Mouse (Mus musculus): ENCODE data around the gene Sema6d.

Sema6d gene

DNA sequence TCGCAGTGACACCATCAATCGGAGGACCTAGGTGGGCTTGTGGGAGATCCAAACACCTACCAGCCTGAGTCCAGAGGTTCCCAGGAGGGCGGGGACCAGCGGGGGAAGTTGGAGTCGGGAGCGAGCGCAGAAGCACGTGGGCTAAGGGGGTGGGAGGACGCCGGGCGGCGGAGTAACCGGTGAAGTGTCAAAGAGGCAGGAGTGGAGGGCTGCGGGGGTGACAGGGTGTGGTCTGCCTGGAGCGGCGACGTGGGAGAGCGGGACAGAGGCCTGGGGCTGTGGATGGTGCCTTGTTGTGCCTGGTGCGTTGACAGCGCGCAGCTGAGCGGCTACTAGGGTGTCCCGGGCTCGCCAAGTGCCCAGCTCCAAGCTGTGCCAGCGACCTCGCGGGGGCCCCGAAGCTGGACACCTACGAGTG is at the start of gene Sema6d:
Sema6d (plus strand) TSS at position 157 of the 418 bp plus-strand sequence.
- peak; percentile 30 to 39 for DNase-seq (ENCODE audit: low spot score in 2 of 2)

DNA sequence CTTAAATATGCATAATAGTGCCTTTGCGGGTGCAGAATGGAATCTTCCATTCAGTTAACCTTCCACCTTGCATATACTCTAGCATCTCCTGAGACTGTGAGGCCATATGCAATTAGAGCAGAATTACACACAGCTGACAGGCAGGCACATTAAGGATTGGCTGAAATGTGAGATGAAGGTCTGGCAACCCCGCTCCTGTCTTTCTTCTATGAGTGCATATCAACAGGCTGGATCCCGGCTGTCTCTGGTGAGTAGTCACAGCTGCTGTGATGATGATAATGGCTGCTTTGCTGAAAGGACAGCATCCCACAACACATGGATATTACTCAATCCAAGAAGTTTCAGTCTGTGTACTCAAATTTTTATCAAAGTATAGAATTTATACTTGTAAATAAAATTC is 29.9 kb upstream of the Sema6d start:
- DNase-seq (ENCODE audit: low spot score in 2 of 2) = no peak

DNA sequence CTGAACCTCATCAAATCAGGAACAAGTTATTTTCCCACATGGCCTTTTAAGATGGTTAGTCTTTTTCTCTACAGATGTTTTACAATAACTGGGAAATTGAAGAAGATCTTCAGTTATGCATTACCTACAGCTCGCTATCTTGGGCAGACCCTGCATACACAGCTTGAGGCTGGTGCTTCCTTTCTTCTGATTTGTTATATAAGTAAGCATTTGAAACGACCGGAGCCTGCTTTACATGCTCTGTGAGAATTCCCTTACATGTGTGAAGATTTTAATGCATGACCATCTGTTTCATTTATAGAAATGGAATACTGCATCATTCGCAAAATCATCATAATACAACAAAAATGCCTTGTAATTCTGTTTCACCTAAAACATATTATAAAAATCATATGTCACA is 21.4 kb upstream of the Sema6d start:
- no peak for DNase-seq (ENCODE audit: low spot score in 2 of 2)

DNA sequence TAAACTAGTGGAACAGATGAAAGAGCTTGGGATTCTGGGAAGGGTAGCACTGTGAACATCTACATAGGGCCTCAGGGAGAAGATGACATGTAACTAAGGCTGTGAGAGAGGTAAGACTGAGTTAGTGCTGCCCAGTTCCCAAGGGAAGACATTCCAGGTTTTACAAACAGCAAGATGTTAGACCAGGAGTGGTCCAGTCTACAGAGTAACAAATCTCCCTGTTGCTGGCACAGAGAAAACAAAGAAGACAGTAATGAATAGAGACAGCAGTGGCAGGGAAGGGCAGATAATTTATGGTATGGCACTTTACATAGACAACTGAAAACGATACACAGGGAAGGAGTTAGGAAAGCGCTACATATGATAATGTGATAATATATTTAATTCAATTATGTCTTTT is 19.1 kb upstream of the Sema6d start:
- DNase-seq (ENCODE audit: low spot score in 2 of 2) = no peak

DNA sequence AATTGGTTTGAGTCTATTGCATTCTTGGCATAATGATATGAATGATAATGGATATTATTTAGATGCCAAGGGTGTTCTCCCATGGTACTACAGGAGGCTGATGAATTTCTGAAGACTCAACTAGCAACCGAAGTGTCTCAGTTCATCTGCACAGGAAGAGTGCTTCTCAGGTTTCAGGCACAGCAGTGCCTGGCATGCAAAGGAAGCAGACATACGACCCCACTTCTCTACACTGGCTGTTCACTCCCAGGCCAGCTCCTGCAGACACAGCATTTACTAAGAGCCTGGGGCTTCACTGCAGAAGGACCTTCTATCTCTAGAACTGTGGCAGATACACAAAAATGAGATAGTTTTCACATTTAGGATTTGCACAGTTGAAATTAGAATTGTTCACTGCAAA is 18.4 kb upstream of the Sema6d start:
- no peak for DNase-seq (ENCODE audit: low spot score in 2 of 2)

DNA sequence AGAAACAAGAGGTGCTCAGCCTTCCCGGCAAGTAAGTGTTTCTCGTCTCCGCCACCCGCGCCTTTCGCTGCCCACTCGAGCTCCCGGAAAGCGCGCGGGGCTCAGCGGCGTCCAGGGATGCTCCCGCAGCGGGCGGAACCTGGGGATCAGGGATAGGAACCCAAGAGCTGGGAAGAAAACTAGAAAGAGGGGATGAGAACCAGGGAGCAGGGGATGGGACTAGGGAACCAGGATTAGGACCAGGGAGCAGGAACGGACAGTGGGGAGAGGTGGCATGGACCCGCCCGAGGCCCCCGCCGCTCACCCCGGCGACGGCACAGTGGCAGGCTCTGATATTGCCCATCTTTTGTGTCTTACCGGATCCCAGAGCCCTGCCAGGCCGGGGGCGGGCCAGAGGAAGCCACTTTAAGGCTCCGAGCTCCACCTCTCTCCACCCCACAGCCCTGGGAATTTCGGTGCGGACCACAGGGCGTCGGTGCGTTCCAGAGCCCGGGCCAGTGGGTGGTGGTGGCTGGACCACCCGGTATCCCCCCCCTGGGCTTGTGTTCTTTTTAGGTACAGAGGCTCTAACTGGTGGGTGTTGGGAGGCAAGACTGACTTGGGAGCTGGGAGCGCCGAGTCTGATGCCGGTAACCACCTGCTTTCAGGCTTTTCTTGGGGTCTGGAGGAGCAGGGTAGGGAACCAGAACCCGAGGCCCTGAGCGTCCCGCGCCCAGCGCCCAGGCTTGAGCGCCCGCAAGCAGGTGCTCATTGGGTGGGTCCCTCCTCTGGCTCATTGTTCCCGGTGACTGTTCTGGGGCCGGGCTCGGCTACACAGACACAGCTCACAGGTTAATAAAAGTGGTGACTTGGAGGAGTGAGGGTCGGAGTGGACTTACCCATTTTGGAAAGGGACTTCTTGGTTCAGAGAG is 717 bp downstream of the Sema6d start:
- peak; percentile 23 to 56 for DNase-seq (ENCODE audit: low spot score in 2 of 2)

DNA sequence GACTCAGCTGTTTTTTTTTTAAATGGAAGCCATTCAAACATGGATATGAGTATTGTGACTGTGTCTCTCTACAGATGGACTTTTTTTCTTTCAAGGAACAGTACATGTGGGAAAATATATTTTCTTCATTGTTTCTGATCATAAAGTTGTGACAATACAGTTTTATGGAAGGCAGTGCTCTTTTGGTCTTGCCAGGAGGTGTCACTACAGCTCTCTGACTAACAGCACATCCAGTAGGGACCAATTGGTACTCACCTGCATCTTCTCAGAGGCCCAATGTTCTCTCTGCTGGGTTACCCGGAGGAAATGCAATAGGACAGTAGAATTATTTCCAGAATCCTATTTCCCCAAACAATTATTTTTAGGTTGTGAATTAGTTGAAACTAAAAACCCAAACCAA is 9.9 kb downstream of the Sema6d start:
- no peak for DNase-seq (ENCODE audit: low spot score in 2 of 2)

DNA sequence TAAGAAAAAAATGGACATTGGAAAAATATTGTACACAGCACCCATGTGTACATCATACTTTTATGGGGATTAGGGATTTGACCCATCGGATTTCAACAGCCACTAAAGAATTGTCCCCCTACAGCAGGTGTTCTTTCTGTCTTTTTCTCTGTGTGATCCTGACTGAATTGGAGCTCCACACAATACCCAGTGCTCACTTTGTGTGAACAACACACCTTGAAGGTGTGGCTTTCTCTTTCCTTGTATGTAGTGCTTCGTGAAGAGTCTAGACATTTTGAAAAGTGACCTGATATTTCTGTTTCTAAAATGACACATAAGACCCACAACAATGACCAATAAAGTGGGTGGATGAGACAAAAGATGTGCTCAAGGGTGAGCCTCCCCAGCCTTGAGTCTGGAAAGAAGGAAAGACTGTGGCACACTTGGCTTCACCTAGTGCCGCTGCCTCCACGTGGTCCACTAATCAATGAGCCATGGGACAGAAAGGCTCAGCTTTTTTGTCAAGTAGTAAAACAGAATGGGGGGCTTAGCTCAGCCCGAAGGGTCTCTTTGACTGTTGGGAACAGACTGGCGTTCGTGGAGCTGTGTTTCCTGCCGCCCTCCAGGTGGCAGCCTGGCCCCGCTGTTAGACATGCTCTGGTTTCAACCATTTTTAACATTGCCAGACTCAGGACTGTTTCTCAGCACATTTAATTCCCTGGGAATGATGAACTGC is 10.9 kb downstream of the Sema6d start:
- peak; percentile 43 to 72 for DNase-seq (ENCODE audit: low spot score in 2 of 2)

DNA sequence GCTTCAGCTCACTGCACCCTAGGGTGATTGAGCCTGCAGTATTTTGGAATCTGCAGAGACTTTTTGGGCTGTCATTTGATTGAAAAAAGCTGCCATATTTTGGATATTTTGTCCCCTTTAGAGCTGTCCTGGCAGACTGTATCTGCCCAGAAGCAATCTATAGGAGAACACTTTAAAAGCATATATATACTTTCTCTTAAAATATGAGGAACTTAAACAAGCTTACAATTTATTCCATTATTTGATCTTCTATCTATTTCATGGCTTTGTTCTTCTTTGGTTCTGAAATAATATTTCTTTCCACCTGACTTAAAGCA is 11.4 kb downstream of the Sema6d start:
- DNase-seq (ENCODE audit: low spot score in 2 of 2) = no peak

DNA sequence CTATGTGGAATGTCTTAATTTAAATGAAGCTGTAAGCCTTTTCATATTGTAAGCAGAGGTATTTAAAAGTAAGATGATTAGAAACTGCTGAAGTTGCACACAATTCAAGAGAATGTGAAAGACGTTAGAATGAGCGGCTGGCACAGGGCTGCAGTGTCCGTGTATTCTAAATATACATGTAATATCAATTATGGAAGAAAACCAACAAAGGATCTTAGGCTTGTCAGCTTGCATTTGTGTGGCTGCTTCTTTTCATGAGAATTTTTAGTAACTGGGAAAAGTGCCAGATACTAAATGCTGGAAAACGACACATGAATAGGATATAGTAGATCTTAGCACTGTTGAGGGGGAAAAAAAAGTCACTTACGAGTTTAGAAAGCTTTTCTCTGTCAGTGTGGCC is 11.8 kb downstream of the Sema6d start:
- DNase-seq (ENCODE audit: low spot score in 2 of 2) = no peak

DNA sequence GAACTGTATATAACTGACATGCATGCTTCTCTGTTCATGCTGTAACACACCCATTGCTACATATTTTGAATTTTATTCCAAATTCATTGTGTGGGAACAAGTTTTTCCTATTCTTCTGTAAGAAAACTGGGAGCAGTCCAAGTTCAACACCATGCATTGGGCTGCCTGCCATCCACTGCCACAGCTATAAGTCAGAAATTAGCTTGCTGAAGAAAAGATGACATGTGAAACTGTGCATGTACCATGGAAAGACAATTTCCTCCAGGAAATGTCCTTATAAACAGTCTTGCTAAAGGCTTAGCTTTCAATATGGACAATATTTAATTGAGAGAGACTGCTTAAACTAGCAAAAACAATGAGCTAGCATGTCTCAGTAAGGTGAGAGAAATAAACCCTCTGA is 13.5 kb downstream of the Sema6d start:
- DNase-seq (ENCODE audit: low spot score in 2 of 2) = no peak

DNA sequence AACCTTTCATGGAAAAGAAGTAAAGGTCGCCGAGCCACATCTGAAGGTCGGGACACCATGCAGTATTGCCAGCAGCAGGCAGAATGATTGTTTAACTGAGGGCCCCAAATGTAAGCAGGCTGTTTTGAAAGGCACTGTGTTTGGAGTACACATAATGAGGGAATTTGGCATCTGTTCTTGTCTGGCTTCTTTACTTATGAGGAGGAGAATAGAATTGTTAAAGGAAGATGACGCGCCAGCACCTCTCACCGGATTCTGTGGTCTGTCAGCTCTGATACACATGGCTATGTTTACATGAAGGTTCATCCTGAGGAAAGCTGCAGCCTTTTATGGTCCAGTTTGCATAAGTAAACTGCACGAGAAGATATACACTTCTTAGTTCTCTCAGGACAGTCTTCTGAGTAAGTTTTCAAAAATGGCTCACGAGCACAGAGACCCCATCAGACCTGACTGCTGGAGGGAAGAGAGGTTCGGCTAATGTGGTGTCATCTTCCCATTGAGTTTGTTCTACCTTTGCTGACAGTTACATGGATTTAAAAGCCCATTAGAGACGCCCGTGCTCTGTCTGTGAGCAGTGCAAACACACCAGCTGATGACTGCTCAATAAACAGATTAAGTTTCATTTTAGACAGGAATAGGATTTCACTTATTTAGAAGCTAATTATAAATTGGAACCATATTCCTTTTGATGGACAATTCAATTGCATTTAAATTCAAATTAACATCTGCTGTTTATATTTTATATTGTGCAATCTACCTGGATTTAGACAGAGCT is 28.9 kb downstream of the Sema6d start:
- DNase-seq (ENCODE audit: low spot score in 2 of 2) = no peak

DNA sequence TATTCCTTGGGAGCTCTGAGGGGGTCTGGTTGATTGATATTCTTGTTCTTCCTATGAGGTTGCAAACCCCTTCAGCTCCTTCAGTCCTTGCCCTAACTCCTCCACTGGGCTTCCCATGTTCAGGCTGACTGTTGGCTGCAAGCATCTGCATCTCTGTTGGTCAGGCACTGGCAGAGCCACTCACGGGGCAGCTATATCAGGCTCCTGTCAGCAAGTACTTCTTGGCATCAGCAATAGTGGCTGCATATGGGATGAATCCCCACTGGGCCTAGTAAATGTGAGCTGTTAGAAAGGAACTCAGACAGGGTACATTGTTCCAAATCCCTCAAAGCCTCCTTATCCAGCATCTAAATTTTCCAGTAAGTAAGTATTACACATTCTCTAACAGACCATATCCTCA is 30.6 kb downstream of the Sema6d start:
- no peak for DNase-seq (ENCODE audit: low spot score in 2 of 2)

DNA sequence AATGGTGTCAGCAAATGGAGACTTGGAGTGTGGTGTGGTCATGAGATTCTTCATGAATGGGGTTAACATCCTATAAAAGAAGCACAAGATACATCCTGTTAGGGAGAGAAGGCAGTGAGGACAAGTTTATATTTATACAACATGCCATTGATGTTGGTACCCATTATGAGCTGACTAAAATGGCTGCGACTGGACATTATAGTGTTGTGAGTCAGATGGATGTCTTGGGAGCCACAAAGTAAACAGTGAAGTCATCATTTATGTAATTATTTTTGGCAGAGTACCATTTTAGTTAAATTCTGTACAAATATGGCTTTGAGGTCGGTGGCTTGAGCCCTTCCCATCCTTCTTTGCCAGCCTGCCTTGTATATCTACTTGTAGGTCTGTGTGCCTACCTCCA is 31.8 kb downstream of the Sema6d start:
- DNase-seq (ENCODE audit: low spot score in 2 of 2) = no peak

DNA sequence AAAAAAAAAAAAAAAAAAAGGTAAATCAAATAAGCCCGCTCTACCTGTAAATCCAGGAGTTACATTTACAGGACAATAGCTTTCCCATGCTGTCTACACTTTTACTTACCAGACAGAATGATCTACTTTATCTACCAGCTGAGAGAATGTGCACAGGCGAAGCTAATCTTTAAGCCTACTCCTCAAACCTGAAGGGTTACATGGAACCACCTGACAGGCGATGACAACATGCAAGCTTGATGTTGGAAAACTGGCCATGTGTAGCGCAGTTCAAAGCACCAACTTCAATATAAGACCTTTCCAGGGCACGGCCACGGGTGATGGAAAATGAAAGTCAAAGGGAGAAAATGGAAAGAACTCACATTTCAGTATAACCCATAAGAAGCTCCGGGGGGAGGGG is 35.7 kb downstream of the Sema6d start:
- no peak for DNase-seq (ENCODE audit: low spot score in 2 of 2)

DNA sequence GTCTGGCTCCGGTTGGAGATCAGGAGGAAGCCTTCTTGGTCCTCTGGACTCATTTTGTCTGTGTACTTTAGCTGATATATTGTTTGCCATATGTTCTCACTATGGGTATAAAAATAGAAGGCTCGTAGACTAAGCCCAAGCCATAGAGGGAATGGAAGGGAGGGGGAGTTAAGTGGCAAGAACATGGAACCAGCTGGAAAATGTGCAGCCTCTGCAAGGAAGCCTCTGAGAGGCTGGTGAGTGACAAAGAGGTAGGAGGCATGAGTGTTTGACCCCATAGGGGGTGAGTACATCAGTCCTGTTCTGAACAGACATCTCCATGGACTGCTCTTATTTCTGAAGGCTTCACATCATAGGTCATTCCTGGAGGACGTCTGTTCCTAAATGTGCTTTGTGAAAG is 37.1 kb downstream of the Sema6d start:
- DNase-seq (ENCODE audit: low spot score in 2 of 2) = no peak

DNA sequence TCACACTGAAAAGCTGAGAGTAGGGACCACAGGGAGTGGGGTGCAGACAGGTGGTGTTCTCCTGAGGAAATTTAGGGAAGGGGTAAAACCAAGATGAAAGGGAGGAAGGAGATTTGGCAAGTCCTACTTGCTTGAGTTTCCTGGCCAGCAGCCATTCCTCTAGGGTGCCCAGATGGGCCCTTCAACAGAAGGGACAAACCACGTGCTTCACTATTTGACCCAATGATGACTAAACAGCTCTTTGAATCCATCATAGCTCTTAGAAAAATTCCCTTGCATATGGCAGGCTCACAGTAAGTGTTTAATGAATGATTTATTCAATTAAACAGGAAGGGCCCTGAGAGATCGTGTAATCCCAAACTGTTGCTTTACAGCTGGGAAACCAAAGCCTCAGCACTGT is 41.1 kb downstream of the Sema6d start:
- DNase-seq (ENCODE audit: low spot score in 2 of 2) = no peak

DNA sequence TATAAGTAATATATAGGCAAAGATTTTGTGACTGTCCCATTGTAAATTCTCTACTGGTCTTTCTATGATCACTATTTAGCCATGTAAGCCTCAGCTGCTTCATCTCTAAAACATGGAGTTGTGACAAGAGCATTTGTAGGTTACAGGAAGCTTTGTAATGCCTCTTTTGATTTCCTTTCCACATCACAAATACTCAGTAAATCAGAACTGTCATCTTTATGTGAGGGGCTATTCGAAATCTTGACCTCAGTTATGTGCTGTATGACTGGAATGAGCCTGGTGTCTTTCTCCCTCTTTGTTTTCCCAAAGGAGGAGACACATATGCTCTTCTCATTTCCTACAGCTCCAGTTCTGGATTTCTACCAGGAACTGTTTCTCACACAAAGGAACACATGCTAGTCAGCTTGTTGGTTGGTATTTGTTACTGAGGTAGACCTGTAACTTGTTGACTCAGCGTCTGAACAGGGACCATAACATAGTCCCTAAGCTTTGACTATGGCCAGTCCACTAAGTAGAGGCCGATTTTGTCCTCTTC is 51.8 kb downstream of the Sema6d start:
- no peak for DNase-seq (ENCODE audit: low spot score in 2 of 2)

DNA sequence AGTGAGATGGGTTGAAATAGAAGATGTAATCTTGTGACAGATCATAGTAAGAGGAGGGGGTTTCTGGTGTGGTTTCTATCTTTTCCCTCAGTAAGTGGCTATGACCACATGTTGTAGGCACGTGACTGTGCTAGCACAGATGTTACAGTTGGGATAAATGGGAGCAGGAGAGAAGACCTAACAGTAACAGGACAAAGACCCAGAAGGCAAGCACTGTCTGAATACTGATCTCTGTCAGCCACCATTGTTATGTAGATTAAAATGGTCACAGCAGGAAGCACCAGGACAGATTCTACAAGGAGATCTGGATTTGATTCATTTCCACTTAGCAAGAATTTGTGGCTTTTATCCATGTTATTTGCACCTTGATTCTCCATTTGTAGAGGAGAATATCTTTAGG is 55.8 kb downstream of the Sema6d start:
- no peak for DNase-seq (ENCODE audit: low spot score in 2 of 2)

DNA sequence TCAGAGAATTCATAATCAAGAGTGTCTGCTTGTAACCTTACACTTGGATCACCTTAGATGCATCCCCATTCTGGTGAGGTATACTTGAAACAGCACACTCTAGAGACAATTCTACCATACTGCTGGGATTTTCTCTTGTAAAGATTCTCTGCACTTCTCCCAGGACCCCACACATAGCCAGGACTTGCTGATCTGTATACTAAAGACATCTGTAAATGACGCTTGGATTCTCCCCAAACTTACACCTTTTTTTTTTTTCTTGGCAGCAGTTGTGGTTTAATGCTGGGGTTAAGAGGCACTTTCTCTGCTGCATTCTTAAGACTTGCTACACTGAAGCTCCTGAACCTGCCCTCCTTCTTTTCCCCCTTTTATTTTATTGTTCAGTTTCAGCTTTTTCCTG is 68.4 kb downstream of the Sema6d start:
- no peak for DNase-seq (ENCODE audit: low spot score in 2 of 2)

DNA sequence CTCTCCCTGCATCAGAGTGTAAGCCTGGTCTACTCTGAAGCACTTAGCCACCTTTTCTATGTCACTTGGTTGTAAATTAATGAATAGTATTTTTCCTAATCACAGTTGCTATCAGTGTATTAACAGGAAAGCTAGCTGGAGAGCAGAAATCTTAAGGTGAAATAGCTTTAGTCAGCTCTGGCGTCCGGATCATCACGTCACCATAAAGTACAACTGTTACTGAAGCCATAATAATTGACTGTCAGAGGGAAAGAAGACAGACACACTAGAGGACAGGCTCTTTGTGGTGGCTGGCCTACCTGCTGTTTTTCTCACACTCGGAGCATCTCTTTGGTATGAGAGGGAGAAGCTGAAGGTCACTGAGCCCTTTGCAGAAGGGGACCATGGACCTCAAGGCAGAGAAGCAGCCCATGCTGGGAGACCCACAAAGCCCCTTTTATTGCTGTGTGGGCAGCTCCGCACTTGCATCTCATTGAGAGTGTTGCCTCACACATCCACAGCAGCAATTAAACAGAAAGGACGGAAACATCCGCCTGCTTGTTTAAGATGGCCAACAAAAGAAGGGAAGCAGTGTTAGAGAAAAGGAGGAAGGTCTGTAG is 72.3 kb downstream of the Sema6d start:
- DNase-seq (ENCODE audit: low spot score in 2 of 2) = no peak

DNA sequence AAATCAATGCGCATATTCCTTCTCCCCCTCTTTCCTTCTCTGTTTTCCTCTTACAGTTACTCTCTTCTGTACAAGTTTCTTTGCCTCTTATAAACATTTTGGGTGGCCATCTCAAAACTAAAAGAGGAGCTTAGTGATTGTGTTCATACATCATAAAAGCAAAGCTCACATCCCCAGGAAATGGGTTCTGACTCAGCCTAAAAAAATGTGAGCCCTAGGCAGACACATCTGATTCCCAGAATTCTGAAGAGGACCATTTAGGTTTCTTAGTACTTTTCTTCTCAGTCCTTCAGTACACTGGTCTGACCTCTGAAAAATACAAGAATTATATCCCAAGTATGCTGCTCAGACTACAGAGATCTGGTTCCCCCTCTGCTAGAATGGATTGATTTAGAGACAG is 78.6 kb downstream of the Sema6d start:
- DNase-seq (ENCODE audit: low spot score in 2 of 2) = no peak

Data from cerebellum, postnatal 4 days (tissue).